Mouse (Mus musculus): ENCODE data around the gene Tex14. TPM values are rescaled to one million over a fixed set of nuclear protein-coding genes. Genes with fewer than 3 reads are reported as not detected.

Gene Tex14
- polyA plus RNA-seq, 1 experiment from 2014 or later: not detected

DNA sequence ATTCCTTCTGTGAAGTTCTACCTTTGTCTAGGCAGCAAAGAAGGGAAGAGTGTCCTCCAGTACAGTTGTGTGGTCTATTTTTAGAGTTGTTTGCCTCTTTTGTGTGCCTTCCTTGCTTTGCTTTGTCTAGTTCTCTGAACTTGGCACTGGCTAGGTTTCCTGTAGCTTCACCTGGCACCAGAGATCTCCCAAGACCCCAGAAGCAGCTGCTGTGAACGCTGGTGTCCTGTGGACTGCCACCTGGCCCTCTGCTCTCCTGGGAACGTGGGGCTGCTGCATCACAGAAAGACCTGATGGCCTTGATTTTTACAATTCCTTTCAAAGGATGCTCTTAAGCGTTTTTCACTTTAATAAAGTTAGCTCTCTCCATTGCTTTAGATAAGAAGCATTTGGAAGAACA lies 138.0 kb downstream of the Tex14 start:
- no peak overlapping the region for H3K27ac ChIP-seq (replicated peaks)
- no peaks in the 10 kb centered on the region for H3K9me3 ChIP-seq (replicated peaks)
- 74% methylated on average over 3 of the region's 3 CpGs for WGBS
- H3K4me1 ChIP-seq: no peaks in the 10 kb centered on the region
- no peaks in the 10 kb centered on the region for H3K27me3 ChIP-seq (ENCODE audit: low read depth, poor library complexity, severe bottlenecking)
- no peaks in the 10 kb centered on the region for H3K36me3 ChIP-seq
- no peak for DNase-seq (ENCODE audit: low spot score)
- H3K4me3 ChIP-seq: no peak overlapping the region

DNA sequence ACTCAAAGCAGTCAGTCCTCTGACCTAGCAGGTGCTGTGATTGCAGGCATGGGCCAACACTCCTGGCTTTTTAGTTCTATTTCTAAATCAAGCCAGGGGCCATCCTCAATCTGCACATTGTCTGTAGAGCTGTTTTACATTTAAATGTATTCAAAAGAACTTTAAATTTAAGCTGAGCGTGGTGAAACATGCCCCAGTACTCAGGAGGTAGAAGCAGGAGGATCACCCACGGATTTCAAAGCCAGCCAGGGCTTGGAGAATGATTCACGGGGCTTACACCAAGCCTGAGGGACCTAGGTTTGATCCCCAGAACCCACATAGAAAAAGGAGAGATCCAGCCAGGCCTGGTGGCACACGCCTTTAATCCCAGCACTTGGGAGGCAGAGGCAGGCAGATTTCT lies 148.5 kb downstream of the Tex14 start:
- Histone ChIP-seq H3K4me3 (no peak overlapping the region), H3K4me1 (peaks cover 18% of the 10 kb centered on the region), H3K27me3 (ENCODE audit: low read depth, poor library complexity, severe bottlenecking) (no peaks in the 10 kb centered on the region), H3K27ac (replicated peaks) (no peak overlapping the region), H3K9me3 (replicated peaks) (no peaks in the 10 kb centered on the region), H3K36me3 (no peaks in the 10 kb centered on the region)
- 80% methylated on average over 4 of the region's 4 CpGs for WGBS
- no peak for DNase-seq (ENCODE audit: low spot score)

DNA sequence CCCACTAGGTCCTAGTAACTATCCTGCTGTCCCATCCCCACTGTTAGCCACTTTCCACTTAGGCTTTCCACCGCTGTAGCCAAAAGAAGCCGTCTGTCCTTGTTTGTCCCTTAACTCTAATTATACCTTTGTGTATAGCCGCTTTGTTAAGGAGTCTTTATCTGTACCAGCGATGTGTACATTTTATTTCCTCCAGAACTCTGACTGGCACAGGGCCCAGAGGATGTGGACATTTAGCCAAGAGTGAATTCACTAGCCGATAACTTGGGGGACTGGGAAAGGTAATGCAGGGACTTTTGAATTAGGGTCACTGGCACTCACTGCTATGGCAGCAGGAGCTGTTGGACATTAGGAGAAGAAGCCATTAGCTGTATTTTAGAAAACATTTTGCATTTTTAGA lies 149.5 kb downstream of the Tex14 start:
- Histone ChIP-seq H3K9me3 (replicated peaks) (no peaks in the 10 kb centered on the region), H3K4me1 (peaks cover 18% of the 10 kb centered on the region), H3K4me3 (no peak overlapping the region), H3K36me3 (no peaks in the 10 kb centered on the region), H3K27ac (replicated peaks) (no peak overlapping the region), H3K27me3 (ENCODE audit: low read depth, poor library complexity, severe bottlenecking) (no peaks in the 10 kb centered on the region)
- WGBS: 71% methylated on average over 5 of the region's 5 CpGs
- DNase-seq (ENCODE audit: low spot score): no peak

DNA sequence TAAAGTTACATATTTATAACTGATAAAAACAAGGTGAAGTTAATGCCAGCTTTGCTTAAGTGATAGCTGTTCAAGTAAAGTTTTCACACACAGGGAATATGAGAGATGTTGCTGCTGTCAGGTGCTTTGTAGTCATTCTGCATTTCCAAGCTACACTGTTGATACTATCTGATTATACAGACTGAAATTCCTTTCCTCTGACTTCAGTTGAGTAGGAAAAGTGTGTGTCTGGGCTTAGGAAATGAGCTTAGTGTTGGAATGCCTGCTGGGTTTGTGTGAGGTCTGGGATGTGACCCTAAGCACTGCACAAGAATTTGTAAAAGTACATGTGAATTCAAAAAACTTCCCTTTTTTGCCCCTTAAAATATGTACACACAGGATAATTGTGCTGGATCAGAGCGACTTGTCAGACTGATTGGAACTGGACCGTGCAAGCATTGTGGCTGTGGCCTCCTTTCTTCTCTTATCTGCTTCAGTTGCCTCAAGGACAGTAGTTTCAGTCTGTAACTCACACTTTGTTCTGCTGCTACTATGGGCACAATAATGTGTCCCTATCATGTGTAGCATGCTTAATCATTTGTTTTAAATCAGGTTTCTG lies 150.3 kb downstream of the Tex14 start:
- no peaks in the 10 kb centered on the region for H3K36me3 ChIP-seq
- no peak for DNase-seq (ENCODE audit: low spot score)
- H3K4me1 ChIP-seq: peaks cover 18% of the 10 kb centered on the region
- no peaks in the 10 kb centered on the region for H3K9me3 ChIP-seq (replicated peaks)
- H3K27ac ChIP-seq (replicated peaks): no peak overlapping the region
- H3K27me3 ChIP-seq (ENCODE audit: low read depth, poor library complexity, severe bottlenecking): no peaks in the 10 kb centered on the region
- no peak overlapping the region for H3K4me3 ChIP-seq
- WGBS: 52% methylated on average over 2 of the region's 2 CpGs

DNA sequence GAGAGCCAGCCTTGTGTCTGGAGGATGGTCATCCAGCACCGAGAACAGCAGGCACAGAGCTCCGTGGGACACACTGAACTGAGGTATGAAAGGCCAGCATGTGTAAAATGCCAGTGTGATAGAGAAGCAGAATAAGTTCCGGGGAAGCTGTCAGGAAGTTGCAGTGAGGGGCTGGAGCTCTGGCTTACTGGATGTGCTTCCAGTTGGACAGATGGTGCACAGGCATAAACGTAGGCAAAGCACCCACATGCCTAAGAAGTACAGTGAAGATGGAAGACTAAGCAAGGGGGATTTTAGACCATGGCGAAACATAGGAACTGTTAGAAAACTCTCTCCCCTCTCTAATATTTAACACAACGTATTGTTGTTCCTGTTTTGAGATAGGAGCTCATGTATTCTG lies 156.3 kb downstream of the Tex14 start:
- no peak overlapping the region for H3K4me3 ChIP-seq
- H3K27me3 ChIP-seq (ENCODE audit: low read depth, poor library complexity, severe bottlenecking): no peaks in the 10 kb centered on the region
- H3K9me3 ChIP-seq (replicated peaks): no peaks in the 10 kb centered on the region
- H3K36me3 ChIP-seq: no peaks in the 10 kb centered on the region
- DNase-seq (ENCODE audit: low spot score): no peak
- H3K4me1 ChIP-seq: no peaks in the 10 kb centered on the region
- H3K27ac ChIP-seq (replicated peaks): no peak overlapping the region
- whole genome bisulfite sequencing: 83% methylated on average over 6 of the region's 6 CpGs

DNA sequence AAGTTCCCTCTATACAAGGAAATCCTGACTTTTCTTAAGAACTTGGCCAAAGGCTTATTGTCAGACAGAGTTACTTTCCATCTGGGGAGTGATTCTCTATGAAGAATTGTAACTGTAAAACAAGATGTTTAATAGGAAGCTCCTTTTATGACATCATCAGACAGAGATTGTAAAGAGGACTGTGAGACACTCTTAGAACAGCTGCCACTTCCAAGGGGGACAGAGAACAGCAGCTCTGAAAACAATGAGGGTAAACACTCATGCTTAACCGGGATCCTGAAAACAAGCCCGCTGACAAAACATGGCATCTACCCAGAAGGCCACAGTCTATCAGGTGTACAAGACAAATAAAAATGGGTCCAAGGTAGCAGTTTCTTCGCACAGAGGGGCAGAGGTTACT lies 161.6 kb downstream of the Tex14 start, which contains the start of gene Gm11492:
TSS of gene Gm11492 (plus strand) at position 153 of the 400 bp plus-strand sequence.
- Histone ChIP-seq H3K4me3 (no peak within 1 kb of the TSS), H3K36me3 (no peaks in the 10 kb centered on the region), H3K9me3 (replicated peaks) (no peaks in the 10 kb centered on the region), H3K27ac (replicated peaks) (no peak within 1 kb of the TSS), H3K4me1 (0 out of 2 replicates have a peak, but pooled peaks cover 9% of the 10 kb centered on the region), H3K27me3 (ENCODE audit: low read depth, poor library complexity, severe bottlenecking) (no peaks in the 10 kb centered on the region)
- 84% methylated on average over 3 of the region's 3 CpGs for WGBS
- no peak for DNase-seq (ENCODE audit: low spot score)

DNA sequence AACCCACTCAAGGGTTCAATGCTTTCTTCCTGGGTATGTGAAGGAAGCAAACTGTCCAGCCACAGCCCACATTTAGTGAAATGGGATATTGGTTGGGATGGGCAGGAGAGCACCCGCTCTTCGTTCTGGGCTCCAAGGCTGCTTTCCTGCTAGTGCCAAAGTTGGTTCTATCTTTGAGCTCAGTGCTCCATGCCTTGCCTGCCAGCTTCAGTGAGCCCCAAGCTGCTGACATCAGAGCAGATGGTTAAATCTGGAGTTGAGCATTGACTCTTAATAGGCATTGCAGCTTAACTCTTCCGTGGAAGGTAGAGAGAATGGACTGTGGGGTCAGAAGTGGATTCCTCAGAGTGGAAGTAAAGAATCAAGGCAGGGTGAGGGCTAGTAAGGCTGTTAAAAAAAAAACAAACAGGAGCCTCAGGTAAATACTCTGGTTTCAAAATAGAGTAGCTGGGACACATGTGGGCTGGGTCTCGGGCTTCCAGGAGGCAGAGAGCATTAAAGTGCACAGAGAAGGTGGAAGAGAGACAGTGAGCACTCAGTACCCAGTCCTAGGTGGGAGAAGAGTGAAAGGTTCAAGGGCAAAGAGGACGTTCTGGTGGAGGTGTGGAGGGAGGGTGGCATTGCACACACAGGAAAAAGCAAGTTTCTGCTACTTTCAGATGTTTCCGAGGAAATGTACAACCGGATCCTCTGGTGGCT lies 163.5 kb downstream of the Tex14 start, which contains the start of gene Sept4:
TSS of gene Sept4 (plus strand) at position 649 of the 699 bp plus-strand sequence.
- Histone ChIP-seq H3K27me3 (ENCODE audit: low read depth, poor library complexity, severe bottlenecking) (no peaks in the 10 kb centered on the region), H3K36me3 (no peaks in the 10 kb centered on the region), H3K4me1 (peaks cover 16% of the 10 kb centered on the region; the same call in 1 of the 2 replicates), H3K4me3 (no peak within 1 kb of the TSS), H3K27ac (replicated peaks) (no peak within 1 kb of the TSS), H3K9me3 (replicated peaks) (no peaks in the 10 kb centered on the region)
- 82% methylated on average over 7 of the region's 7 CpGs for WGBS
- DNase-seq (ENCODE audit: low spot score): no peak

DNA sequence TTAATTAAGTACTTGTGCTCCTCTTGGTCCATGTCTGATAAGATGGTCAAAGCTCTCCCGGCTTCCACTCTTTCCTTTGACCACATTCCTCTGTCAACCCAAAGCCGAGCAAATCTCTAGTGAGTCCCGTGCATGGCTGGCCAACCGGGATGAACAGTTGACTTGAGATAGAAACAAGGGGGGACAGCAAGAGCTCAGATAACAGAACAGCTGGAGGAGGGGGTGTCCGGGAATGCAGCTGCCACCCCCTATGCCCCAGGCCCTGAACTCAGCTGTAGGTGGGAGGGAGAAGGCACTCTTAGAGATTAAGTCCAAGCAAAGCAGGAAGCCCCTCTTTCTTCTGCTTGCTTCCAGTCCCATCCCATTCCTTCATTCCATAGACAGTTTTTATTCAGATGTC lies 165.9 kb downstream of the Tex14 start:
- H3K36me3 ChIP-seq: no peaks in the 10 kb centered on the region
- peaks cover 28% of the 10 kb centered on the region for H3K4me1 ChIP-seq
- H3K27me3 ChIP-seq (ENCODE audit: low read depth, poor library complexity, severe bottlenecking): no peaks in the 10 kb centered on the region
- no peaks in the 10 kb centered on the region for H3K9me3 ChIP-seq (replicated peaks)
- no peak overlapping the region for H3K27ac ChIP-seq (replicated peaks)
- no peak overlapping the region for H3K4me3 ChIP-seq
- no peak for DNase-seq (ENCODE audit: low spot score)
- 44% methylated on average over 5 of the region's 5 CpGs for WGBS

DNA sequence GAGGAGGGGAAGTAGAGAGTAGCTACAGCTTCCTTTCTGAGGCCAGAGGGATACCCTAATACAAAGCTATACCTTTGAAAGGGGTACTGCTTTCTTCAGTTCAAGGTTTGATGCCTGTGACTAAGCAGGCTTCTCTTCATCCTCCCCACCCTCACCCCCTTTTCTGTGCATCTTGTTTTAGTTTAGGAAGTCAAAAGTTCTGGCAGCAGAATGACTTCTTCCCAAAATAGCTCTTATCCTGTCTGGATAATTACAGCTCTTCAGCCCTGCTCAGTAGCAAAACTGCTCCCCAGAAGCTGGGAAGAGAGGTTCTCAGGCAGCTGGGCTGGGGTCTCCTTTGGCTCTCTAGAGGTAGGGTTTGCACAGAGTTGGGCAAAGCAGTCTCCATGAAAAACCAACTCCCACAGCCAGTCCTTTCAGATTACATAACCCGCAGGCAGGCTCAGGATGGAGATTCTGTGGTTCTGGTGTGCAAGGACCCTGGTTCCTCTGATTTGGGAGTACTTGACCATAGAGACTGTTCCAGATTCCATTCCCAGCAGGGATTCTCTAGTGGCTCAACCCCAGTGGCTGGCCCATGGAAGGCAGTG lies 166.6 kb downstream of the Tex14 start:
- Histone ChIP-seq H3K9me3 (replicated peaks) (no peaks in the 10 kb centered on the region), H3K27ac (replicated peaks) (no peak overlapping the region), H3K4me1 (peaks cover 28% of the 10 kb centered on the region), H3K4me3 (no peak overlapping the region), H3K36me3 (no peaks in the 10 kb centered on the region), H3K27me3 (ENCODE audit: low read depth, poor library complexity, severe bottlenecking) (no peaks in the 10 kb centered on the region)
- DNase-seq (ENCODE audit: low spot score): no peak
- 92% methylated on average over 1 of the region's 1 CpGs for WGBS

DNA sequence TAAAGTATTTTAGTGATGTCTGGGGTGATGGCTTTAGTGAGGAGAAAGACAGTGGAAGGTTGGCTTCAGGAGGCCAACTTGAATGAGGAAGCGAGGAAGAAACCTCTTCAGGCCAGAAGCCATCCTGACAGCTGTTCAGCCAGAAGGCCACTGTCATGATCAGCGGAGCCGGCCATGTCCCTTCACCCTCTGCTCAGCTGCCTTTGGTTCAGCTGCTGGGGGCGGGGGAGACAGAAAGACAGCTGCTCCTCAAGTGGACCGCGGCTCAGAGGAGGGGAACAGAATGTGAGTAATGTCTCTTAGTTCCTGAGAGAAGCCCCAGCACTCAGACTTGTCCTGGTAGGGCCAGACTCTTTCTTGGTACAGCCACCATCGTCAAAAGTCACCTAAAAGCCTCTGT lies 168.9 kb downstream of the Tex14 start:
- peaks cover 11% of the 10 kb centered on the region; the same call in 1 of the 2 replicates for H3K27me3 ChIP-seq (ENCODE audit: low read depth, poor library complexity, severe bottlenecking)
- H3K4me3 ChIP-seq: no peak overlapping the region
- H3K36me3 ChIP-seq: no peaks in the 10 kb centered on the region
- 77% methylated on average over 7 of the region's 7 CpGs for WGBS
- no peak for DNase-seq (ENCODE audit: low spot score)
- no peaks in the 10 kb centered on the region for H3K9me3 ChIP-seq (replicated peaks)
- peaks cover 50% of the 10 kb centered on the region for H3K4me1 ChIP-seq
- H3K27ac ChIP-seq (replicated peaks): no peak overlapping the region; the same call in 1 of the 2 replicates

DNA sequence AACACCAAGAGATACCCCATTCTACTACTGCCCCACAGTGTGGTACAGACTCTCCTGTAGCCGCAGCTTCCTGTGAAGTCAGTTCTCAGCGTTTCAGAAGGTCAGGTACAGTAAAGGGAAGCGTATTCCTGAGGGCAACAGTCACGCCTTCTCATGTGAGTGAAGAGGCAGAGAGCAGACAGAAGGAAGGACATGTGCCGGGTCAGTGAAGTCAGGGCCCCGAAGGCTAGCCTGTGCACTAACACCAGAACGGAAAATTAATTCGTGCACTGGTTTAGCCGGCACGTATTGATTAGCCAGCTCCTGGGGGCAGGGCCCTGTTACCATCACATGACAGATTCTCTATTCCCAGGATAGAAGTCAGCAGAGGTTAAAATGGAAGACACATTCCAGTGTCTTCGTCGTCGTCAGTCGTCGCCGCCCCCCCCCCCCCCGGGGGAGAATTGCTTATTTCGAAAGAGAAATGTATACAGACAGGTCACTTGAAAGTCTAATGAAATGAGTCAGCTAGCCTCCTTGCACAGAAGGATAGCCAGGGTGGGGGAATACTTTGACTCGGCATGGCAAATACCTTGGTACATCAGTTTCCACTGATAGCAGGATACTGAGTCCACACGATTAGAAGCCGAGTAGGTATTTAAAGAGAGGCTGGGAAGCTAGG lies 169.8 kb downstream of the Tex14 start:
- no peak overlapping the region for H3K27ac ChIP-seq (replicated peaks)
- peaks cover 18% of the 10 kb centered on the region for H3K27me3 ChIP-seq (ENCODE audit: low read depth, poor library complexity, severe bottlenecking)
- H3K36me3 ChIP-seq: no peaks in the 10 kb centered on the region
- 77% methylated on average over 21 of the region's 21 CpGs for WGBS
- H3K9me3 ChIP-seq (replicated peaks): no peaks in the 10 kb centered on the region
- peaks cover 59% of the 10 kb centered on the region for H3K4me1 ChIP-seq
- H3K4me3 ChIP-seq: no peak overlapping the region
- DNase-seq (ENCODE audit: low spot score): no peak

DNA sequence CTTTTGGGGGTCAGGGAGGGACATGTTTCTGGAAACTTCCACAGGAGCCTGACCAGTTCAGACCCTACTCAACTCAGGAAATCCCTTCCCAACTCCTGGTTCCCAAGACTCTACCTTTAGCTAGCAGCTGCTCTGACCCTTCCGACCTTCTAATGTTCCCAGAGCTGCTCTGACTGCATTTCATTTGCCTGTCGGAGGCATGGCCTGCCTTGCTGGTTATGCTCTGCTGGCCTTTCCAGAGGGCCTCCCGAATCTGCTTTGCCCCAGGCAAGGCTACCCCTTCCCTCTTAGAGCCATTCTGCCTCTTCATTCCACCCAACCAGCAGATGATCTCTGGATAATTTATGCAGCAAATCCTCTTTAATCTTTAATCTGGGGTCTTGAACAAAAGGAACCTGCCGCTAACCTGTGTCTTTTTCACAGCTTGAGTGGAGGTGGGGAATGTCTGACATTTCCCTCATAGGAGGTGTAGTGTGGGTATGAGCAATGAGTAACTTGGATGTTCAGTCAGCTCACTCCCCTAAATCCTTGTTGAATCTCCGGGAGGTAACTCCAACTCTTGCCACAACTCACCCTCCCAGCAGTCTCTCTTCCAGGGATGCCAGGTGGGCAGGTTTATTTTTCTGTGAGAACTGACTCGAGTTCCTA lies 172.9 kb downstream of the Tex14 start:
- peaks cover 63% of the 10 kb centered on the region for H3K4me1 ChIP-seq
- WGBS: 6% methylated on average over 6 of the region's 6 CpGs
- peaks cover 25% of the 10 kb centered on the region for H3K27me3 ChIP-seq (ENCODE audit: low read depth, poor library complexity, severe bottlenecking)
- peak; percentile 30 for DNase-seq (ENCODE audit: low spot score)
- H3K27ac ChIP-seq (replicated peaks): peak overlapping the region; percentile 84
- peak overlapping the region; percentile 77 for H3K4me3 ChIP-seq
- no peaks in the 10 kb centered on the region for H3K36me3 ChIP-seq
- H3K9me3 ChIP-seq (replicated peaks): no peaks in the 10 kb centered on the region
